Mouse (Mus musculus) liver, embryonic 12.5 days (tissue): ENCODE results near the gene Cpne9. TPM values are rescaled to one million over a fixed set of nuclear protein-coding genes. Genes with fewer than 3 reads are reported as not detected.

Experiments used
- ATAC-seq: fragments of 200-750 bp; cut with Nextera tagmentation; 2 replicates; pipeline ENCODE4 v1.8.0; 2017; ENCODE audit warnings: moderate number of reproducible peaks, mild to moderate bottlenecking, moderate library complexity
- H3K27ac ChIP-seq: fragments of 300-500 bp; sonication (generic); 2 replicates; pipeline ENCODE4 v1.5.1; 2016; ENCODE audit warnings: mild to moderate bottlenecking
- H3K27me3 ChIP-seq: fragments of 300-500 bp; sonication (generic); replicated peaks from 2 replicates; pipeline ENCODE4 v1.6.1; 2016; ENCODE audit warnings: mild to moderate bottlenecking, moderate library complexity
- H3K36me3 ChIP-seq: fragments of 300-500 bp; sonication (generic); 2 replicates; pipeline ENCODE4 v1.6.1; 2016; ENCODE audit warnings: mild to moderate bottlenecking, moderate library complexity
- H3K4me1 ChIP-seq: fragments of 300-500 bp; sonication (generic); 2 replicates; pipeline ENCODE4 v1.6.1; 2016
- H3K4me2 ChIP-seq: fragments of 300-500 bp; sonication (generic); 2 replicates; pipeline ENCODE4 v1.6.1; 2016; ENCODE audit warnings: mild to moderate bottlenecking, moderate library complexity
- H3K4me3 ChIP-seq: fragments of 300-500 bp; sonication (generic); 2 replicates; pipeline ENCODE4 v1.5.1; 2016; ENCODE audit warnings: mild to moderate bottlenecking, moderate library complexity
- H3K9ac ChIP-seq: fragments of 300-500 bp; sonication (generic); 2 replicates; pipeline ENCODE4 v1.6.1; 2016; ENCODE audit warnings: mild to moderate bottlenecking, moderate library complexity
- H3K9me3 ChIP-seq: fragments of 300-500 bp; sonication (generic); replicated peaks from 2 replicates; pipeline ENCODE4 v1.6.1; 2016; ENCODE audit warnings: mild to moderate bottlenecking, moderate library complexity
- whole genome bisulfite sequencing: fragments of 180-500 bp; shearing (Covaris S2); methylation state at CpG from one replicate; pipeline ENCODE4 v1.1.7; 2016; ENCODE audit not compliant: insufficient replicate concordance; 5-methylcytosine and 5-hydroxymethylcytosine counted together
- polyA plus RNA-seq: library from polyadenylated mRNA; unstranded; fragments of >200 nt; fragmentation: Nextera tagmentation; extraction: Ambion mirVana; gene quantifications from 2 replicates; pipeline ENCODE4 v1.2.1, GENCODE M21; 2016

Gene Cpne9
- polyA plus RNA-seq, result 0.02 TPM in 1 of 2 replicates, not detected in the other

- ATAC-seq, result peak; percentile 45; the same call in 1 of the 2 replicates
- no peak within 1 kb of the TSS for H3K4me3 ChIP-seq
- no peak within 1 kb of the TSS for H3K9ac ChIP-seq
- H3K27ac ChIP-seq, result no peak within 1 kb of the TSS
- 0 out of 2 replicates have a peak within 1 kb of the TSS, but pooled peaks have one; percentile 9 for H3K4me2 ChIP-seq
- no peaks in the 10 kb centered on the region for H3K9me3 ChIP-seq
- 4% methylated on average over 37 of the region's 37 CpGs for WGBS
- no peaks in the 10 kb centered on the region for H3K4me1 ChIP-seq
- H3K27me3 ChIP-seq, result peaks cover 56% of the 10 kb centered on the region
- H3K36me3 ChIP-seq, result peaks cover 8% of the 10 kb centered on the region
Observed at GRCm38 (mm10) chr6:113282101-113282802, at the start of gene Cpne9. Cpne9 (plus strand) TSS chr6:113282307.

GRCm38 (mm10) chr6:113235141-113235540, 47.0 kb upstream of the Cpne9 start:
- Histone ChIP-seq H3K9ac (no peak overlapping the region), H3K36me3 (peaks cover 5% of the 10 kb centered on the region), H3K27me3 (0 out of 2 replicates have a peak, but pooled peaks cover 3% of the 10 kb centered on the region), H3K4me3 (no peak overlapping the region), H3K9me3 (0 out of 2 replicates have a peak, but pooled peaks cover 5% of the 10 kb centered on the region), H3K4me2 (no peak overlapping the region), H3K27ac (no peak overlapping the region), H3K4me1 (peaks cover 26% of the 10 kb centered on the region)
- no peak for ATAC-seq
- WGBS, result 64% methylated on average over 5 of the region's 5 CpGs

GRCm38 (mm10) chr6:113237542-113238270, 44.4 kb upstream of the Cpne9 start, which contains the start of gene Mtmr14:
Mtmr14 (plus strand) TSS chr6:113237843.
- peak; percentile 98 for ATAC-seq
- peak within 1 kb of the TSS; percentile 80 for H3K4me2 ChIP-seq
- H3K4me3 ChIP-seq, result peak within 1 kb of the TSS; percentile 97
- peaks cover 29% of the 10 kb centered on the region for H3K4me1 ChIP-seq
- H3K9ac ChIP-seq, result peak within 1 kb of the TSS; percentile 94
- H3K36me3 ChIP-seq, result peaks cover 25% of the 10 kb centered on the region
- H3K9me3 ChIP-seq, result no peaks in the 10 kb centered on the region
- H3K27ac ChIP-seq, result peak within 1 kb of the TSS; percentile 82
- WGBS, result under 1% methylated on average over 55 of the region's 55 CpGs
- H3K27me3 ChIP-seq, result 0 out of 2 replicates have a peak, but pooled peaks cover 3% of the 10 kb centered on the region

- Histone ChIP-seq H3K9me3 (no peaks in the 10 kb centered on the region), H3K36me3 (peaks cover 30% of the 10 kb centered on the region), H3K4me3 (peak overlapping the region; percentile 97), H3K27me3 (0 out of 2 replicates have a peak, but pooled peaks cover 3% of the 10 kb centered on the region), H3K4me1 (peaks cover 34% of the 10 kb centered on the region), H3K9ac (peak overlapping the region; percentile 94), H3K4me2 (peak overlapping the region; percentile 80), H3K27ac (peak overlapping the region; percentile 82; the same call in 1 of the 2 replicates)
- WGBS, result 13% methylated on average over 6 of the region's 6 CpGs
- ATAC-seq, result no peak; the same call in 1 of the 2 replicates
Observed at GRCm38 (mm10) chr6:113238442-113238841, 43.7 kb upstream of the Cpne9 start.

- Histone ChIP-seq H3K4me2 (no peak overlapping the region), H3K4me3 (no peak overlapping the region), H3K4me1 (peaks cover 28% of the 10 kb centered on the region), H3K9me3 (no peaks in the 10 kb centered on the region), H3K27me3 (no peaks in the 10 kb centered on the region), H3K9ac (no peak overlapping the region), H3K27ac (no peak overlapping the region), H3K36me3 (peaks cover 49% of the 10 kb centered on the region)
- WGBS, result 48% methylated on average over 1 of the region's 1 CpGs
- no peak for ATAC-seq
Observed at GRCm38 (mm10) chr6:113242753-113243152, 39.4 kb upstream of the Cpne9 start.

GRCm38 (mm10) chr6:113245585-113245984, 36.5 kb upstream of the Cpne9 start:
- Histone ChIP-seq H3K27me3 (no peaks in the 10 kb centered on the region), H3K27ac (no peak overlapping the region), H3K36me3 (peaks cover 56% of the 10 kb centered on the region), H3K4me1 (peaks cover 8% of the 10 kb centered on the region), H3K4me3 (no peak overlapping the region), H3K9ac (no peak overlapping the region), H3K9me3 (no peaks in the 10 kb centered on the region), H3K4me2 (no peak overlapping the region)
- ATAC-seq, result no peak
- 52% methylated on average over 2 of the region's 2 CpGs for WGBS

GRCm38 (mm10) chr6:113250786-113251185, 31.3 kb upstream of the Cpne9 start:
- H3K9ac ChIP-seq, result no peak overlapping the region
- H3K4me2 ChIP-seq, result no peak overlapping the region
- no peak overlapping the region for H3K27ac ChIP-seq
- H3K27me3 ChIP-seq, result no peaks in the 10 kb centered on the region
- WGBS, result 61% methylated on average over 5 of the region's 5 CpGs
- H3K9me3 ChIP-seq, result no peaks in the 10 kb centered on the region
- H3K36me3 ChIP-seq, result peaks cover 67% of the 10 kb centered on the region
- no peak overlapping the region for H3K4me3 ChIP-seq
- H3K4me1 ChIP-seq, result no peaks in the 10 kb centered on the region
- no peak for ATAC-seq

GRCm38 (mm10) chr6:113251921-113252320, 30.2 kb upstream of the Cpne9 start:
- ATAC-seq, result no peak
- Histone ChIP-seq H3K4me1 (no peaks in the 10 kb centered on the region), H3K4me3 (no peak overlapping the region), H3K9ac (no peak overlapping the region), H3K4me2 (no peak overlapping the region), H3K27ac (no peak overlapping the region), H3K27me3 (no peaks in the 10 kb centered on the region), H3K9me3 (no peaks in the 10 kb centered on the region), H3K36me3 (peaks cover 70% of the 10 kb centered on the region)

- Histone ChIP-seq H3K4me1 (no peaks in the 10 kb centered on the region), H3K36me3 (peaks cover 87% of the 10 kb centered on the region), H3K9ac (no peak overlapping the region), H3K4me2 (no peak overlapping the region), H3K4me3 (no peak overlapping the region), H3K27me3 (no peaks in the 10 kb centered on the region), H3K9me3 (no peaks in the 10 kb centered on the region), H3K27ac (no peak overlapping the region)
- no peak for ATAC-seq
Observed at GRCm38 (mm10) chr6:113254899-113255298, 27.2 kb upstream of the Cpne9 start.

GRCm38 (mm10) chr6:113261174-113261858, 20.8 kb upstream of the Cpne9 start:
- Histone ChIP-seq H3K27ac (no peak overlapping the region), H3K4me2 (no peak overlapping the region), H3K27me3 (no peaks in the 10 kb centered on the region), H3K4me1 (no peaks in the 10 kb centered on the region), H3K4me3 (no peak overlapping the region), H3K36me3 (peaks cover 89% of the 10 kb centered on the region), H3K9me3 (no peaks in the 10 kb centered on the region), H3K9ac (no peak overlapping the region)
- no peak for ATAC-seq
- 75% methylated on average over 8 of the region's 8 CpGs for WGBS

- Histone ChIP-seq H3K4me1 (no peaks in the 10 kb centered on the region), H3K27me3 (no peaks in the 10 kb centered on the region), H3K27ac (no peak overlapping the region), H3K9me3 (no peaks in the 10 kb centered on the region), H3K4me3 (no peak overlapping the region), H3K9ac (no peak overlapping the region), H3K36me3 (peaks cover 89% of the 10 kb centered on the region), H3K4me2 (no peak overlapping the region)
- ATAC-seq, result no peak
- WGBS, result 78% methylated on average over 6 of the region's 6 CpGs
Observed at GRCm38 (mm10) chr6:113263531-113263930, 18.6 kb upstream of the Cpne9 start.

- Histone ChIP-seq H3K36me3 (peaks cover 89% of the 10 kb centered on the region), H3K4me2 (no peak overlapping the region), H3K27me3 (no peaks in the 10 kb centered on the region), H3K9me3 (no peaks in the 10 kb centered on the region), H3K9ac (no peak overlapping the region), H3K27ac (no peak overlapping the region), H3K4me3 (no peak overlapping the region), H3K4me1 (no peaks in the 10 kb centered on the region)
- ATAC-seq, result no peak
- 82% methylated on average over 8 of the region's 8 CpGs for WGBS
Observed at GRCm38 (mm10) chr6:113264429-113264828, 17.7 kb upstream of the Cpne9 start.
